Mouse (Mus musculus) hindbrain, embryonic 11.5 days (tissue): ENCODE results near the gene Sox2. TPM values are rescaled to one million over a fixed set of nuclear protein-coding genes. Genes with fewer than 3 reads are reported as not detected.

Source experiments
- ATAC-seq: fragments of 200-750 bp; cut with Nextera tagmentation; 2 replicates; pipeline ENCODE4 v1.8.0; 2017; ENCODE audit warnings: mild to moderate bottlenecking, moderate TSS enrichment, moderate library complexity; ENCODE audit not compliant: low FRiP score
- DNase-seq: peaks from one replicate; pipeline ENCODE4 v3.0.0-alpha.2; 2015; ENCODE audit warnings: low spot score
- H3K27ac ChIP-seq: fragments of 300-500 bp; sonication (generic); 2 replicates; pipeline ENCODE4 v1.5.1; 2014; ENCODE audit warnings: mild to moderate bottlenecking, low read depth, low read length
- H3K27me3 ChIP-seq: fragments of 300-500 bp; sonication (generic); 2 replicates; pipeline ENCODE4 v1.6.1; 2014; ENCODE audit warnings: mild to moderate bottlenecking, low read length, moderate library complexity, mixed read lengths; ENCODE audit not compliant: control insufficient read depth, insufficient read depth
- H3K36me3 ChIP-seq: fragments of 300-500 bp; sonication (generic); 2 replicates; pipeline ENCODE4 v1.6.1; 2014; ENCODE audit warnings: mild to moderate bottlenecking, low read length, moderate library complexity, mixed read lengths; ENCODE audit not compliant: control insufficient read depth, insufficient read depth
- H3K4me1 ChIP-seq: fragments of 300-500 bp; sonication (generic); replicated peaks from 2 replicates; pipeline ENCODE4 v1.6.1; 2014; ENCODE audit warnings: low read length, mixed read lengths; ENCODE audit not compliant: control insufficient read depth, insufficient read depth
- H3K4me2 ChIP-seq: fragments of 300-500 bp; sonication (generic); replicated peaks from 2 replicates; pipeline ENCODE4 v1.6.1; 2014; ENCODE audit warnings: mild to moderate bottlenecking, low read depth, low read length
- H3K4me3 ChIP-seq: fragments of 300-500 bp; sonication (generic); 2 replicates; pipeline ENCODE4 v1.5.1; 2014; ENCODE audit warnings: low read depth, low read length
- H3K9ac ChIP-seq: fragments of 300-500 bp; sonication (generic); 2 replicates; pipeline ENCODE4 v1.6.1; 2014; ENCODE audit warnings: low read depth, low read length
- H3K9me3 ChIP-seq: fragments of 300-500 bp; sonication (generic); 2 replicates; pipeline ENCODE4 v1.6.1; 2016; ENCODE audit warnings: low read length; ENCODE audit not compliant: control insufficient read depth
- WGBS: fragments of 180-500 bp; shearing (Covaris S2); extraction: QIAGEN DNeasy Blood & Tissue Kit; methylation state at CpG from one replicate; pipeline ENCODE4 v1.1.7; 2014; 5-methylcytosine and 5-hydroxymethylcytosine counted together
- polyA plus RNA-seq: library from polyadenylated mRNA; unstranded; fragments of >200 nt; fragmentation: Nextera tagmentation; extraction: Ambion mirVana; gene quantifications from 2 replicates; pipeline ENCODE4 v1.2.1, GENCODE M21; 2014

Gene Sox2
- polyA plus RNA-seq, 1 experiment from 2014 or later: 25.1 TPM

DNA sequence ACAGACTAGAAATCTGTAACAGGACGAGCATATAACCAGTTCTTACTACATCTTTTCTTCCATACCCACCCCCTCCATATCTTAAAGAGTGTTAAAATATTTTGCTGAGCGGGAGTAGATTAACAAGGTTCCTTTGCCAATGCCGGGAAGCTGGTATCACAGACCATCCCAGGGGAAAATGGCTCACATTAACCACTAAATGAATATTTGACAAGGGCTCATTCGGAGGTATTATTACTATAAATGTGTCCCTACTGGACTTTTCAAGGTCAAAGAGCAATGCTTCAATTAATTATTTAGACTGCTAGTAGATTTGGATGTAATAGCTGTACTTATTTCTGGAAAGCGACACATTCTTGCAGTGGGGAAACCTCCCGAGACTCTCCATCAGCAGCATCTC lies 4.6 kb downstream of the Sox2 start:
- Histone ChIP-seq H3K9ac (peak overlapping the region; percentile 86), H3K36me3 (no peaks in the 10 kb centered on the region), H3K4me3 (peak overlapping the region; percentile 56), H3K27ac (peak overlapping the region; percentile 56), H3K27me3 (peaks cover 15% of the 10 kb centered on the region), H3K9me3 (no peaks in the 10 kb centered on the region), H3K4me2 (peak overlapping the region; percentile 50), H3K4me1 (peaks cover 4% of the 10 kb centered on the region; the same call in 1 of the 2 replicates)
- WGBS: 9% methylated on average over 6 of the region's 6 CpGs
- DNase-seq: peak; percentile 66
- no peak for ATAC-seq

DNA sequence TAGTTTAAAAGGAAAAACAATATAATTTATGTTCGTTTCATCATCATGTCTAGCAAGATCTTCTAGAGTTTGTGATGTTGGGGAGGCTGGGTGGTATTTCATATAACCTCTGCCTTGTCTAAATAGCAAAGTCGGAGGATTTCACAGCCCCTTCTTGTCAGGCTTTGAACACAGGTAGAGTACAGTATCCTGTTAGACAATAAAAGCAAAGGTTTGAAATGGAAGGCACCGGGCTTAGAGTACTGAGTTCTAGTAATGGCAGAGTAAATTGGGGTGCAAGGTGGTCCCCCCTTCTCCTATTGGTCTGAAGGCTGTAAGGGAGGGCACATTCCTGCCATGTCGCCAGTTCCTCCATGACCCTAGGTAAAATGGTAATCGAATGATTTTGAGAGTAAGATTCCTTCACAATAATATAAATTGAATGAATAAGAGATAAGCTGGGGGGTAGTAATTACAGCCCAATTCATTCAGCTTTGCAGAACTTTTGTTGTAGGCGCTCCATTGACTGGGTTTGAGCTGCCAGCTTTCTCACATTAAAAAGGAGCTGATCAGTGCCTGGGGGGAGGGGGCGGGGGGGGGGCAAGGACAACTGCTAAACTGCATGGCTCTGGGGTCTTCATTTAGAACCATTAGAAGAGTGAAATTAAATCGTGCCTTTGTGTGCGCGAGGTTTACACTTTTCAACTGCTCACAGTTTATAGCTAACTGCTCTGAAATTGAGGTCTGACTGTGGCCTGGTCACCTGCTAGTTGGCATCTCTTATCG lies 5.3 kb downstream of the Sox2 start:
- peak overlapping the region; percentile 86 for H3K9ac ChIP-seq
- 8% methylated on average over 11 of the region's 11 CpGs for WGBS
- H3K27ac ChIP-seq: peak overlapping the region; percentile 96
- H3K4me3 ChIP-seq: peak overlapping the region; percentile 56
- peaks cover 15% of the 10 kb centered on the region for H3K27me3 ChIP-seq
- H3K36me3 ChIP-seq: no peaks in the 10 kb centered on the region
- no peaks in the 10 kb centered on the region for H3K9me3 ChIP-seq
- ATAC-seq (no peak), DNase-seq (peak; percentile 51)
- H3K4me2 ChIP-seq: peak overlapping the region; percentile 50
- peaks cover 4% of the 10 kb centered on the region; the same call in 1 of the 2 replicates for H3K4me1 ChIP-seq

DNA sequence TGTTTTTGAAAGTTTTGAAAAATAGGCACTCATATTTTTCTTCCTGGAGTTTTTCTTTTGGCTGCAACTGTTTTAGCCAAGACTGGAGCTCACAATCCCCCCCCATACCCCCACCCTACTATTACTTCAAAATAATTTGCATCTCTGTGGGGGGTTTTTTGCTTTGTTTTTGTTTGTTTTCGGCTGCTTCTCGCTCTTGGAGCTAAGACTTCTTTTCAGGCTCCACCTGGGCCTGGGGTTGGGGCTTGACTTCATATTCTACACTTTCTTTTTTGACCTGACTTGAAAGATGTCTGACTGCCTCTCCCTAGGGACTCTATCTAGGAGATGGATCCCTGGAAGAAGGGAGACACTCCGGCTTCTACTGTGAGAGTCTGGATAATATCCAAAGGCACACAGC lies 5.9 kb downstream of the Sox2 start:
- peak; percentile 44 for DNase-seq

DNA sequence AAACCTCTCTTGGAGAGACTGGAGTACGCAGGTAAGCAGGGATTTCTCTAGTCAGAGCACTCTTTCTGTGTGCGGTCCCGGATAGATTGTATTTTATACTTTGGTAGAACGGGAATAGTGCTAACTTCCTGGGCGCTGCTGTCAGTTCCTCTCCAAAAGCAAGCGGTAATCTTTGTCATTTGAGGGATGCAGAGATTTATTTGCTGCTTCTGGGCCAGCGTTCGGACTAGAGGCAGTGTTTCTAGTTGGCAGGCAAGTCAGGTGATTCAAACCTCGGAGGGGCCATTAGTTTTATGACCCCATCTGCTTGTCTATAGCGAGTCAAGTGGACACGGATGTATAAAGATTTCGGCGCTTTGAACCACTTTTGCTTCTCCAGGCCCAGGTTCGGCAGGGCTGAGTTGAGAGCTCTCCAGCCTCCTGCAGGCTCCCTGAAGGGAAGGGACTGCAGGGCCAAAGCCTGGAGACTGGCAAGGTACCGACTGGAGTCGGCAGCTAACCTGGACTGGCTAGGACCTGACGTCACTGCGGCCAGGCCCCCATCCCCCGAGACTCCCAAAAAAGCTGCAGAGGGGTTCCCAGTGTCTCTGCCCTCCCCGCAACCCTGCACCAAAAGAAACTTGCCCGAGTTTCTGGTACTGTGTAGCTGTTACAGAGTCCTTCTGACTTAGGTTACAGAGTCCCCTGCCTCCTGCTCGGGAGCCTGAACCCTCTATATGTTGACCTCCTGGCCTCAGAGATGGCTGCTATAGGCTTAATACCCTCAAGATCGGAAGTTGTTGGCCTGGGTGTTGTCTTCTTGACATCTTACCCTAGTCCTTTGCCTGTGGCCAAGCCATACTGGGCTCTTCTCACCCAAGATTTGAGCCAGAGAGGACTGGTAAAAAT lies 6.9 kb downstream of the Sox2 start:
- peak overlapping the region; percentile 50 for H3K4me2 ChIP-seq
- peaks cover 16% of the 10 kb centered on the region for H3K27me3 ChIP-seq
- H3K4me1 ChIP-seq: peaks cover 5% of the 10 kb centered on the region
- H3K9me3 ChIP-seq: no peaks in the 10 kb centered on the region
- DNase-seq (peak; percentile 51), ATAC-seq (no peak)
- H3K27ac ChIP-seq: peak overlapping the region; percentile 96
- WGBS: 7% methylated on average over 23 of the region's 23 CpGs
- peak overlapping the region; percentile 56 for H3K4me3 ChIP-seq
- H3K9ac ChIP-seq: peak overlapping the region; percentile 86
- H3K36me3 ChIP-seq: no peaks in the 10 kb centered on the region

More for the DNA sequence above, 5.9 kb downstream of the Sox2 start:
- Histone ChIP-seq H3K27ac (peak overlapping the region; percentile 96), H3K36me3 (no peaks in the 10 kb centered on the region), H3K9ac (peak overlapping the region; percentile 86), H3K27me3 (peaks cover 13% of the 10 kb centered on the region), H3K4me2 (peak overlapping the region; percentile 50), H3K9me3 (no peaks in the 10 kb centered on the region), H3K4me3 (peak overlapping the region; percentile 56), H3K4me1 (peaks cover 4% of the 10 kb centered on the region; the same call in 1 of the 2 replicates)
- WGBS: under 1% methylated on average over 3 of the region's 3 CpGs
- ATAC-seq: no peak

DNA sequence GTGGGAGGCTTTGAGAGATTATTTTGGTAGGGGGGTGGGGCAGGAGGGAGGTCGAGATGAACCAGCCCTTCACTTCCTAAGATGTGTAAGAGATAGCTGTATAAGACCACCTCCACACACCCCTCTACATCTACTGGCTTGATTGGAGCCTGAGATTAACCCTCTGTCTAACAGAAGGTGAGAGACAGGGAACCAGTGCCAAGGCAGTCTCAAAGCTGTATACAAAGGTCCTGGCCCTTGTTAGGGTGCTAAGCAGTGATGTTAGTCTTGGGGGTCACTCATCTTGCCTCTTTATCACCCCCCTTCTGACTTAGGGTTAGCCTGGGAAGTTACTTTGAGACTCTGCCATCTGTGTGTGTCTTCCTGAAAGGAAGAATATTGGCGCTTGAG lies 7.5 kb downstream of the Sox2 start:
- peak overlapping the region; percentile 50 for H3K4me2 ChIP-seq
- WGBS: 36% methylated on average over 2 of the region's 2 CpGs
- H3K4me1 ChIP-seq: peaks cover 7% of the 10 kb centered on the region
- peaks cover 14% of the 10 kb centered on the region for H3K27me3 ChIP-seq
- H3K9ac ChIP-seq: peak overlapping the region; percentile 86
- peak overlapping the region; percentile 56 for H3K4me3 ChIP-seq
- DNase-seq (peak; percentile 35), ATAC-seq (no peak)
- H3K9me3 ChIP-seq: no peaks in the 10 kb centered on the region
- peak overlapping the region; percentile 96 for H3K27ac ChIP-seq
- no peaks in the 10 kb centered on the region for H3K36me3 ChIP-seq

DNA sequence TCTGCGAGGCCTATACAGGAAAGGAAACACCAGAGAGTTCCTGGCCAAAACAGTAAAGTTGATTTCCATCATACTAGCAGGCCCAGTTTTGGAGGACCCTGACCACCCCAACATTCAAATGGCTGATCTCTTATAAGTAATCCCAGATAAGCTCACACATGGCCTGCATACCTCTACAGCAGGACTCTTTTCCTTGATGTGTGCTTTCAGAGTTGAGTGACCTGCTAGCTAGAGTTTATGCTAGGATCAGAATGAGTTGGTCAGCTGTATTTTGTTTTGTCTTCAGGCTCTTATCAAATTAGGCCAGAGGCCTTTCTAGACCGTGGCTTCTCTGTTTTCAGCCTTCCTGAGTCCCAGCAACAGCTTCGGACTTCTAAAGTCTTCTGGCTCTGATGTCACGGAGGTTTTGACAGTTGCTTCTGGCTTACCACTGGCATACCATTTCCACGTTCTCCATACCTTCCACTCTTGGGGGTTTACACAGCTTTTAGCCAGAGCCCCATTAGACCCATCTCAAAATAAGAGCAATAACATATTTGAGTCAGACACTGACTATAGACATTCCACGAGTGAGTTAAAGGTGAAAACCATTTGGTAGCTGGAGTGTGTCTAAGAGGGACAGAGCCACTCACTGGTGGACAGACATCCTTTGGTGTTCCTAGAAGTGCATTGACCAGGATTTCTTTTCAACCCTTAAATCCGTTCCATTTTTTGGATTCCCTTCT lies 8.2 kb downstream of the Sox2 start:
- ATAC-seq: no peak
- Histone ChIP-seq H3K36me3 (no peaks in the 10 kb centered on the region), H3K27me3 (peaks cover 13% of the 10 kb centered on the region), H3K27ac (peak overlapping the region; percentile 96), H3K4me1 (peaks cover 7% of the 10 kb centered on the region), H3K4me2 (peak overlapping the region; percentile 50), H3K4me3 (peak overlapping the region; percentile 21; the same call in 1 of the 2 replicates), H3K9me3 (no peaks in the 10 kb centered on the region), H3K9ac (peak overlapping the region; percentile 40)
- WGBS: 45% methylated on average over 7 of the region's 7 CpGs
- peak; percentile 46 for DNase-seq

DNA sequence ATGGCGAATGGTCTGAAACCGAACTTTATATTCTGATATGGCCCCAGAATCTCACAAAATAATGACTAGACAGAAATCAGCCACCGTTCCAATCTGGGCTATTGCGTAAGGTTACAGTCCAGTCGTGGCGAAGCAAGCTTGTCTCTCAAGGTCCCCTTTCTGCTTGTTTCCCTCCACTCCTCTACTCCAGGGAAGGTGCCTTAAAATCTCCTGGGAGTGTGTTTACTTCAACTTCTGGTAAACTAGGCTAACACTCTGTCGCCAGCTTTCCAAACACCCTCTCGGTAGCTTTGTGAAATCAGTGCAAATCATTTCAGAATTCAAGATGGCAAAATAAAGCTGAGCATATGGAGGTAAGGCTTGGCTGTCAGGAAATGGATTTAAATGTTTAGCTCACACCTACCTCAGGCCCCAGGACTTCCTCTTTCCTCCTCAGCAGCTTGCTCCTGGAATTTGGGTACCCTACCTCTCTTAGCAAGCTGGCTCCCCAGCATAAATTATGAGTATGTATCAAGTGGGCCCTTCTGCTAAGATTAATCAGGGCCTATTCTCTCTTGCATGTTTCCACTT lies 8.8 kb downstream of the Sox2 start:
- Histone ChIP-seq H3K27me3 (peaks cover 13% of the 10 kb centered on the region), H3K36me3 (no peaks in the 10 kb centered on the region), H3K4me3 (peak overlapping the region; percentile 21; the same call in 1 of the 2 replicates), H3K4me2 (peak overlapping the region; percentile 50), H3K9ac (peak overlapping the region; percentile 40), H3K9me3 (no peaks in the 10 kb centered on the region), H3K27ac (peak overlapping the region; percentile 96), H3K4me1 (peaks cover 7% of the 10 kb centered on the region)
- DNase-seq (peak; percentile 43), ATAC-seq (no peak)
- 49% methylated on average over 8 of the region's 8 CpGs for WGBS

DNA sequence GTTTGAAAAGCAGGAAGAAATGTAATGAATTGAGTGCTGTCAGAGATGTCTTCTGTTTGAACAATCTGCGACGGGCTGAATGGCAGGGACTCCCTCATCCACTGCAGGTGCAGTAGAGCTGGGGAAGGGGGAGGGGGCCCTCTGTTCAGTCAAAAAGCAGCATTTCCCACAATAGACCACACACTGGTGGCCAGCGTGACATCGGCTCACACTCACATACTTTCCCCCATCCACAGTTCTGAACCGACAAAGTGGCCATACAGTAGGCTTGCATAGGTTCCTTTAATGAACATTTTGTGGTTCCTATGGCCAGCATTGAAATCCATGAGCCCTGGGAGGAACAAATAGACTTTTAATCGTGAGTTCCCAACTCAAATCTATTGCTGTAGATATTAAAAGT lies 9.7 kb downstream of the Sox2 start:
- H3K4me3 ChIP-seq: peak overlapping the region; percentile 3; the same call in 1 of the 2 replicates
- H3K27ac ChIP-seq: peak overlapping the region; percentile 96
- no peaks in the 10 kb centered on the region for H3K9me3 ChIP-seq
- DNase-seq (peak; percentile 75), ATAC-seq (peak; percentile 42)
- 0% methylated on average over 6 of the region's 6 CpGs for WGBS
- H3K4me1 ChIP-seq: peaks cover 7% of the 10 kb centered on the region
- H3K27me3 ChIP-seq: peaks cover 16% of the 10 kb centered on the region
- H3K36me3 ChIP-seq: no peaks in the 10 kb centered on the region
- peak overlapping the region; percentile 31; the same call in 1 of the 2 replicates for H3K9ac ChIP-seq
- peak overlapping the region; percentile 78 for H3K4me2 ChIP-seq
